Mouse (Mus musculus) bone marrow, adult 2 months (tissue): Measurements from ENCODE around the gene 1700012B07Rik. TPM values are rescaled to one million over a fixed set of nuclear protein-coding genes. Genes with fewer than 3 reads are reported as not detected.

Source experiments
- H3K27ac ChIP-seq: fragments of 200-500 bp; 2 replicates; pipeline ENCODE4 v1.5.1; 2012; ENCODE audit warnings: low read depth, mild to moderate bottlenecking, control low read depth, inconsistent platforms, low read length; ENCODE audit not compliant: control insufficient read depth, poor library complexity, insufficient read depth
- H3K4me1 ChIP-seq: fragments of 200-500 bp; 2 replicates; pipeline ENCODE4 v1.6.1; 2011; ENCODE audit warnings: low read length; ENCODE audit not compliant: control insufficient read depth, insufficient read depth
- H3K4me3 ChIP-seq: fragments of 200-500 bp; replicated peaks from 2 replicates; pipeline ENCODE3; 2011; ENCODE audit warnings: mild to moderate bottlenecking, low read depth, low read length, control low read depth; ENCODE audit not compliant: control insufficient read depth
- CTCF ChIP-seq: fragments of 200-500 bp; IDR thresholded peaks from 2 replicates; pipeline ENCODE4 v1.5.1; 2011; ENCODE audit warnings: low read length, control low read depth; ENCODE audit not compliant: control insufficient read depth, insufficient read depth
- POLR2A ChIP-seq: fragments of 200-500 bp; IDR thresholded peaks from 2 replicates; pipeline ENCODE4 v1.6.1; 2011; ENCODE audit warnings: low read depth, mild to moderate bottlenecking, control low read depth, low read length, borderline replicate concordance; ENCODE audit not compliant: control insufficient read depth
- WGBS: fragments of 180-500 bp; shearing (Covaris S2); methylation state at CpG from one replicate; pipeline ENCODE4 v1.1.7; 2018; 5-methylcytosine and 5-hydroxymethylcytosine counted together
- polyA plus RNA-seq: library from polyadenylated mRNA; stranded (reverse); fragments of >200 nt; gene quantifications from 2 replicates; pipeline ENCODE4 v1.2.4, GENCODE M21; 2011; ENCODE audit warnings: low replicate concordance; ENCODE audit not compliant: missing spikeins, insufficient read depth, insufficient read length

1700012B07Rik gene
- polyA plus RNA-seq, 1 experiment, result not detected

DNA sequence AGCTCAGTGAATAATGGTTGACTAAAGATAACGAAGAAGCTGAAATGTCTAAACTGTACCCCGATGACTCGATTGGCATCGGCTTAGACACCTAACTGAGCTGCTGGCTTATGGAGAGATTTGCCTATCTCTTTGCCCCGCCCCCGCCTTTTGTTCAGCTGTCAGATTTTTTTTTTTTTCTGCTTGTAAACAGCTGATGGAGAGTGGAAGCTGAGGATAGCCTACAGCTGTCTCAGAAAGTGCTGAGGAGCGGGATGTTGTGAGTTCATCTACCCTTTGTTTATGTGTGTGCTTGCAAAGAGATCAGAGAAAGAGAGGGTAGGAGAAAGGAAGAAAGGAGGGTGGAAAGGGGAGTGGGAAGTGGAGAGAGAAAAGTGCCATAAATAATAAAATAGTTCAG lies 67.8 kb downstream of the 1700012B07Rik start:
- no peak overlapping the region for H3K4me3 ChIP-seq
- no peak overlapping the region for H3K27ac ChIP-seq
- TF ChIP-seq CTCF (no peak), POLR2A (no peak)
- no peaks in the 10 kb centered on the region for H3K4me1 ChIP-seq
- WGBS, result 81% methylated on average over 7 of the region's 7 CpGs

- 58% methylated on average over 2 of the region's 2 CpGs for WGBS
- no peak overlapping the region for H3K4me3 ChIP-seq
- H3K27ac ChIP-seq, result no peak overlapping the region
- TF ChIP-seq CTCF, result no peak
- no peak for TF ChIP-seq POLR2A
- no peaks in the 10 kb centered on the region for H3K4me1 ChIP-seq
Observed at GRCm38 (mm10) chr11:109758616-109759215, 69.1 kb downstream of the 1700012B07Rik start.

DNA sequence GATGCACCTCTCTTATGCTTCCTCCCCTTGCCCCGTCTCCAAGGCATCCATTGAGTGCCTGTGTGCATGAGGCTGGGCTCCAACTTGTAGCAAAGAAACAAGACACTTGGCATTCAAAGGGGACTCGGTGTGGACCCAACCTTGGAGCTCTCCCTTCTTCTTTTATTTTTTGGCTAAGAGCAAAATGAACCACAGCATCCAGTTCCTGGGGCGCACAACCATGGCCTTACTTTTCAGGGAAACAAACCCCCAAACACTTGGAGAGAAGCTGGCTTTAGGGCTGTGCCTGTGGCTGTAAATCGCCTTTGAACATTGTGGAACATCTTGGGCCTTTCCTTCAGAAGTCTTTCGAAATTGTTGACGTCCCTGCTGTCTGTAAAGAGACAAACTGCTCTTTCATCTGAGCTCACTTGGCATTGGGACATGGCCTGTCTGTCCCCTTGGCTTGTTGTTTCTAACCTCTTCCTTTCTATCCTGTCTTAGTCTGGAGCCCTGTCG lies 73.7 kb downstream of the 1700012B07Rik start:
- Histone ChIP-seq H3K4me3 (no peak overlapping the region), H3K27ac (no peak overlapping the region), H3K4me1 (no peaks in the 10 kb centered on the region)
- 66% methylated on average over 7 of the region's 7 CpGs for WGBS
- TF ChIP-seq CTCF, result no peak
- TF ChIP-seq POLR2A, result no peak

DNA sequence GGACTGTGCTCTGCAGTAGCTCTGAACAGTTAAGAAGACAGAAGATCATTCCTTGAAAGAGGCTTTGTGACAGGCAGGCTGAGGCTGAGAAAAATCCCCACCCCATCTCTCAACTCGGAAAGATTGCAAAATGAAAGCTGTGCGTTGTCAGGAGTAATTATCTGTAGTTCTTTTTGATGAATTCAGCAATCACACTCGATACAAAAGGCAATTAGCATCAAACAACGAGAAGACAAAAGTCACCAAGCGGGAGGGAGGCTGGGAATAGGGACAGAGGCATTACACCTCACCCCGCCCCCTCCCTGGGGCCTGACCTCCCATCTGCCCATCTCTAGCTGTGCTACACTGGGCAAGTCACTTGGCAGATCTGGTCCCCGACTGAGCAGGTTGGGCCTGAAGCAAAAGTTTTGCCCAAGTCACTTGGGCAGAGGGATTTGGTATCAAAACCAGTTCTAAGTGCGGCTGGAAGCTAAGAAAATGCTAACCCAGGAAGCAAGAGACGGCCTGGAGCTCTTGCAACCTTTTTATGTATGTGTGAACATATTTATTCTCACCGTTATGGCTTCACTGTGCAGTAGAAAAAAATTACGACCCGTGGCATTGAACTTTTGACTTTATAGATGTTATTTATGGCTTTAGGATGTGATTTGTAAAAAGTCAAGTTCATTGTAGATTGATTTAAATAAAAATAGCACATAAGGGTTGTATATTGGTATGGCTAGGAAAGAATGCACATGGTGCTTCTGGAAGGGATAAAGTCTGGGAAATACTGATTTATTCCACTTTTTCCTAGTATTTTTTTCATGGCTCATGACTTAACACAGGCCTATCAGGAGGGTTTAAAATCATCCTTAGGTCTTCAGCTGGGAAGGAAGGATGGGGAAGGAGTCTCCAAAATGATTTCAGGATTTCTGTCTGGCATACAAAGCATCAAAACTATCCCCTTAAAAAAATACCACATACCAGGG lies 75.9 kb downstream of the 1700012B07Rik start:
- TF ChIP-seq POLR2A (no peak), CTCF (no peak)
- no peak overlapping the region for H3K4me3 ChIP-seq
- H3K27ac ChIP-seq, result no peak overlapping the region
- H3K4me1 ChIP-seq, result no peaks in the 10 kb centered on the region
- WGBS, result 60% methylated on average over 12 of the region's 12 CpGs

GRCm38 (mm10) chr11:109745210-109745609 lies 82.6 kb downstream of the 1700012B07Rik start:
- TF ChIP-seq POLR2A (no peak), CTCF (no peak)
- WGBS, result 69% methylated on average over 4 of the region's 4 CpGs
- H3K27ac ChIP-seq, result no peak overlapping the region
- H3K4me1 ChIP-seq, result no peaks in the 10 kb centered on the region
- H3K4me3 ChIP-seq, result no peak overlapping the region

DNA sequence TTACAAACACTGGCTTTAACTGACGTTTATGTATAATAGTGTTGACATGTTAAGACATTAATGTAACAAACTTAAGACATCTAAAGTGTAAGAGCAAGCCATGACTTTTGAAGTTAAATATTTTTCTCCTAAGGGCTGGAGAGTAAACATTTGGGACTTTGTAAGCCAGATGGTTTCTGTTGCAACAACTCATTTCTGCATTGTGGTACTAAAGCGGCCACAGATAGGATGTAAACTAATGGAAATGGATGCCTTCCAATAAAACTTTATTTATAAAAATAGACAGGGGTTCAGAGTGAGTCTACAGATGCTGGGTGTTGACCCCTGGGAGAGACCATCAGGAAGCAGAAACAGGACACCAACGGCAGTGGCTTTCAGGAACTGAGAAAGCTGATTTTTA lies 89.9 kb downstream of the 1700012B07Rik start:
- Histone ChIP-seq H3K4me3 (no peak overlapping the region), H3K4me1 (no peaks in the 10 kb centered on the region), H3K27ac (no peak overlapping the region)
- whole genome bisulfite sequencing, result 36% methylated on average over 3 of the region's 3 CpGs
- no peak for TF ChIP-seq POLR2A
- TF ChIP-seq CTCF, result no peak

Other genes starting within 250 kb of the 1700012B07Rik start
- gene Wipi1, start 216.1 kb downstream of the 1700012B07Rik start, polyA plus RNA-seq, result 13.3 and 18.3 TPM in 2 replicates
- gene Prkar1a, start 178.6 kb downstream of the 1700012B07Rik start, polyA plus RNA-seq, result 46.3 and 64.2 TPM in 2 replicates
- gene Fam20a, start 105.8 kb downstream of the 1700012B07Rik start, polyA plus RNA-seq, result 2.7 and 3.4 TPM in 2 replicates
- 0.38 TPM in 1 of 2 replicates, not detected in the other for gene Abca8b, start 167.8 kb upstream of the 1700012B07Rik start, polyA plus RNA-seq